Mouse (Mus musculus) heart, postnatal 10 days (tissue): ENCODE measurements around the gene Srprb. TPM values are rescaled to one million over a fixed set of nuclear protein-coding genes. Genes with fewer than 3 reads are reported as not detected.

ENCODE experiments used
- DNase-seq, 2 experiments: peaks; one replicate each; pipeline ENCODE4 v3.0.0; 2021
- intact Hi-C: fragments of 180-260 bp; cut with DNase I; formaldehyde crosslinking; loops from one replicate; pipeline ENCODE4 v1.15.1; 2025
- total RNA-seq, 2 experiments: library from RNA; stranded (reverse); gene quantifications; 2 replicates each; pipeline ENCODE4 v1.2.3; 2021

Gene Srprb
- total RNA-seq, result 10 to 100 TPM; 18.8 to 22.2 TPM

GRCm38 (mm10) chr9:103201561-103202260 is at the start of gene Srprb:
Srprb (minus strand) TSS chr9:103202137.
- intact Hi-C loops, result loop anchor here (5.0 kb wide), 1 partner anchor 109 kb away; no protein-coding TSS in a partner anchor

DNA sequence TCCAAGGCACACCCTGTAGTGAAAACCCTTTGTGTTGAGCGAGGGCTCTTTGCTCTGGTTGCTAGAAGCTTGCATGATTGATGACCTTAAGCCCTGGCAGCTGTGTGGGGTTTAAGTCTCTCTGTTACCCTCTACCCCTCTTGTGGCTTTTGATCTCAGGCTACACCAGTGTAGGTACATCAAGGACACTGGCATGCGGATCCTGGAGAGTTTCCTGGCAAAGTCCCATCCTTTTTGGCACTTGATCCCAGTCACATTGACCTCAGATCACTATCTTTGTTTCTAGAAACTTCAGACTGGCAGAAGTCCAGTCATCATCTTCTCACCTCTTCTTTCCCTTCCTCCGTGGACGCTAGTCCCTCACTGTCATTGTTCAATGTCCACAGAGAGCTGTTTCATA is 46.7 kb upstream of the Srprb start:
- DNase-seq, result no peak
- intact Hi-C loops, result no loop called here

More at GRCm38 (mm10) chr9:103201561-103202260, at the start of gene Srprb:
- DNase-seq, result peak; percentile 95 to 96

GRCm38 (mm10) chr9:103246526-103247168 is 44.7 kb upstream of the Srprb start:
- intact Hi-C loops, result no loop called here
- no peak for DNase-seq

GRCm38 (mm10) chr9:103243640-103244039 is 41.7 kb upstream of the Srprb start:
- no peak for DNase-seq
- intact Hi-C loops, result no loop called here

DNA sequence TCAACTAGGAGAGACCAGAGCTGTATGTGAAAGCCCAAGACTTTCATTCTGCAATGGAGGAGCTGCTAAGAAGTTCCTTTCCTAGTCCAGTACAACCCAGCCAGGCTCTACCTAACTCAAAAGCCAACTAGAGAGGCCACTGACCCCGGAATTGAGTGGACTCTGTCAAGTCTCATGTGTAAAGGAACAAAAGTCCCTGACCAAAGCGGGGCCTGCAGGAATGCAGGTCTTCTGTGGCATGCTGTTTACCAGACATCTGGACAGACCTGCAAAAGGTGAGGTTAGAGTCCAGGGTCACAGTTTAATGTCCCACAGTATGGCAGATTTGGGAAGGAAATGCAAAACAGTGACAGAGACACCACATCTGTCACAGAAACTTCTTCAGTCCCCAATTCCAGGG is 39.3 kb upstream of the Srprb start:
- no peak for DNase-seq
- intact Hi-C loops, result no loop called here

DNA sequence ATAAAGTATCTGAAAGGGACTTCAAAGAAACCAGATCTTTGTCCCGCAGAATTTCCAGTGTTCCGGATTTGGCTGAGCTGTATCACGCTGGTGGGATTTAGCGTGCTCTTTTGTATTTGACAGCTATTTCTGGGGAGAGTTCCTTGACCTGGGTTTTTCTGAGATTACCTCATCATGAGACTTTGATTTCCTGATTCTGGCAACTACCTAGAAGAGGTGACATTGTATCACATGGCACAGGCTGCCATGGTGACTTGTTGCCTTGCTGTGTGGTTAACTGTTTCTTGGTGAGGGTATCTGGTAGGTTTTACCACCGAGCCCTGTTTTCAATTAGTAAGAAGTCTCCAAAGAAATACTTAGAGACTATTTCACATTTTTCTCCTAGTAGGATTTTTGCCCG is 37.5 kb upstream of the Srprb start:
- DNase-seq, result no peak
- intact Hi-C loops, result no loop called here

GRCm38 (mm10) chr9:103234565-103235165 is 32.7 kb upstream of the Srprb start:
- intact Hi-C loops, result no loop called here
- DNase-seq, result no peak

- DNase-seq, result no peak
- intact Hi-C loops, result no loop called here
Measured at GRCm38 (mm10) chr9:103234059-103234458, 32.1 kb upstream of the Srprb start.

DNA sequence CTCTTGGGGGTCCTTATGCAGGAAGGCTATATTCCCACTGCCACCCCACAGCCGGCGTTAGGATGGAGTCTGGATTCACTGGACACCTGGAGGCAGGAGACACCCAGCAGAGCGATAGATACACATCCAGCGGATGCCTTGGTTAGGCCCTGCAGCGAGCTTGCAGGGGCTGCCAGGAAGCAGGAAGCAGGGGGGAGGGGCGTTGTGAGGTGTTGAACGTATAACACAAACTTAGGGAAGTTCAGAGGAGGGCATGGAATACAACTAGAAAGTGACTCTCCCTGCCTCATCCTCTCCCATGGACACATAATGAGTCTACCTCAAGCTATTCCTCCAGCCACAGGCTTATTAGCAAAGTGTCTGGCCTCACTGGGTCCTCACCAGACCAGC is 31.1 kb upstream of the Srprb start:
- intact Hi-C loops, result no loop called here
- DNase-seq, result no peak

- no peak for DNase-seq
- intact Hi-C loops, result no loop called here
Measured at GRCm38 (mm10) chr9:103232232-103233005, 30.5 kb upstream of the Srprb start.

- DNase-seq, result peak; percentile 48 to 57
- intact Hi-C loops, result no loop called here
Measured at GRCm38 (mm10) chr9:103230151-103230951, 28.4 kb upstream of the Srprb start, which contains the start of the genes Gm20425 and Trf. Gm20425 (minus strand) TSS chr9:103230307. Trf (minus strand) TSS chr9:103230444.

DNA sequence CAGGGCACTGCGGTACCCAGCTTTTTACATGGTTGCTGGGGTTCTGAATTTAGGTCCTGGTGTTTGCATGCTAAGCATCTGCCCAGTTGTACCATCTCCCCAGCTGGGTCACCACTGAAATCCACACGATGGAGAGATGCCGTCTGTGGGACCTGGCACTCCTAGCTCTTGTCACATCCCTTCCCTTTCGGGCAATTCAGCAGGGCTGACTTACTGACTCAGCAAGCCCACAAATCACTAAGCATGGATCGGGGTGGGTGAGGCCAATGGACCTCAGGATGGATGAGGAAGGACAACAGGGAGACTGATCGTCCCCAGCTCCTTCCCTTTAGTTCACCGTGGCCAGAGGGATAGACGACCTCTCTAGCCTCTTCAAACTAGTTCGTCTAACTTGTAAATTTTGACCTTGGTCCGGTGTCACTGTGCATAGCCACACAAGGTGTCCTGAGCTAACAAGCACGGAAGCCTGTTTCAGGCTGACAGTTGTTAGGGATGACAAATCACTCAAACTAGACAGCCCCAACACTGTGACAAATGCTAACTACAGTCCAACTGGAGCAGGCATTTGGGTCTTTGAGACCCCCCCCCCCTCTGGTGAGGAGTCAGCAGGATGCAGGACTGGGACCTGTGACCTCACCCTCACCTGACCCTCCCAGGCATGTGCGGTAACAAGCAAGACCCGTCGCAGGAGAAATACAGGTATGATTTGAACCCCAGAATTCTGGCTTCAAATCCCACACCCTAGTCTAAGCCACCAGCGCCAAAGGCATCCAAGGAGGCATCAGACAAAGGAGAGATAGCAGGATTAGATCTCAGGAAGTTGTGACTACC is 27.3 kb upstream of the Srprb start:
- no peak for DNase-seq
- intact Hi-C loops, result loop anchor here (5.0 kb wide), 1 partner anchor 73 kb away; no protein-coding TSS in a partner anchor

GRCm38 (mm10) chr9:103228370-103229003 is 26.6 kb upstream of the Srprb start:
- no peak for DNase-seq
- intact Hi-C loops, result loop anchor here (5.0 kb wide), 1 partner anchor 74 kb away; no protein-coding TSS in a partner anchor

DNA sequence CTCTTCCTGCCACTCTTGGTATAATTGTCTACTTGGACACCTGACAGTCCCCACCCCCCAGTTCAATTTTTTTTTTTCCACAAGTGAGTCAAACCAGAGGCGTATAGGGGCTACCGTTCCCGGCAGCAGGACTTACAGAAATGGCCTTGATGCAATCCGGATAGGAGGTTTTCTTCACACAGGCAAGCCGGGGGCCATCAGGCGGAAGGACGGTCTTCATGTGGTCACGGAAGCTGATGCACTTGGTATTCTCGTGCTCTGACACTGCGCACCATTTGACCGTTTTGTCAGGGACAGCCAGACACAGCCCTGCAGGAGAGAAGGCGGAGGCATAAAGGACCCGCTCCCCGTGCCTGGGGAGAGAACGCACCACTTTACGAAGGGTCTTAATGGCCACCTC is 25.8 kb upstream of the Srprb start:
- intact Hi-C loops, result loop anchor here (5.0 kb wide), 1 partner anchor 75 kb away; no protein-coding TSS in a partner anchor
- no peak for DNase-seq

DNA sequence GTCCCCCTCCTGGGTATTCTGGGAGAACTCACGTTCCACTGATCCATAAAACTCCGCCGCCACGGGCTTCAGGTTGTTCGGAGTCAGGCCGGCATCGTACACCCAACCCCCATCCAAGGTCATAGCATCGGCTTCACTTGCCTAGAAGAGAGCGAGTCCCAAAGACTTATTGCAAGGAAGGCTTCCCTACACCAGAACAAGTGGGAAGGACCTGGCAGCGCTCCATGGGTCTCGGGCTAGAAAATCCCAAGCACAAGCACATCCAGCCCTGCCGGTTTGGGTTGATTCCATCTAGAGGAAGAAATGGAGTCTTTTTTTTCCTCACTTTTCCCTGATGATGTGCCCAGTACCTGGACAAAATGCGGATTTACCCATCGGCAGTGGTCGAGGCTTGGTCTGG is 24.9 kb upstream of the Srprb start:
- intact Hi-C loops, result loop anchor here (5.0 kb wide), 1 partner anchor 75 kb away; no protein-coding TSS in a partner anchor
- peak in 1 of 2 experiments; percentile 10 for DNase-seq

GRCm38 (mm10) chr9:103225464-103225863 is 23.5 kb upstream of the Srprb start:
- intact Hi-C loops, result loop anchor here (5.0 kb wide), 1 partner anchor 77 kb away; no protein-coding TSS in a partner anchor
- DNase-seq, result peak; percentile 10 to 37

DNA sequence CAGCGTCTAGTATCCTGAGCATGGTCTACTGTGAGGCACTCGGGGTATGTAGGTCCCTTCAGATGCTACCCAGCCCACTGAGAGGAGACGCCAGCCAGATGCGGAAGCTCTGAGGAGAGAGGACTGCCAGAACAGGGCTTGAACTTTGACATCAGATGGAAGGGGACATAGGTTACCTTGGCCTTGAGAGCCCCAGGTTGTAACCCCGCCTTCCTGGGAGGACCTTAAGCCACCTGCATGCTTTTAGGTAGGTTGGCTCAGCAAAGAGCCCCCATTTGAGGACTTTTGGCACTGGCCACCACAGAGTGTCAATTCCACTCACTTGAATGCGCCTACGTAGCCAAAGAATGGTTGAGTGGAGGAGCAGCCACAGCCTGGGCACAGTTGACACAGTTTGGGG is 22.8 kb upstream of the Srprb start:
- DNase-seq, result no peak
- intact Hi-C loops, result loop anchor here (5.0 kb wide), 1 partner anchor 78 kb away; no protein-coding TSS in a partner anchor

DNA sequence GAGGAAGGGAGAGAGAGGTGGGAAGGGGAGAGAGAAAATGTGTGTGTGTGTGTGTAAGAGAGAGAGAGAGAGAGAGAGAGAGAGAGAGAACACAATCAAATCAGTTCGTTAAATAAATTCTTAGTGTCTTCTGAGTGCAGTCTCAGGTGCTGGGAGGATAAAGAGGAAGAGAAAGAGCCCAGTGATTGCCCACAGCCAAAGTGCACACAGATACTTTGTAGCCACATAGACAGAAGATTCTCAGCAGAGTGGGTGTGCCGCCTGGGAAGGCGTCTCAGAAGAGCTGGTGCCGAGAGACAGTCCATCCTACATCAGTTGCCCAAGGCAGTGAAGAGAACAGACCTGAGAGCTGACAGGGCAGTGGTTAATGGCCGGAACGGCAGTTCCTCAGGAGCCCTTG is 12.3 kb upstream of the Srprb start:
- no peak for DNase-seq

More for the DNA sequence above, 12.3 kb upstream of the Srprb start:
- intact Hi-C loops, result loop anchor here (10.0 kb wide), 1 partner anchor 261 kb away; no protein-coding TSS in a partner anchor
